Mouse (Mus musculus): ENCODE results near the gene Gzmg. TPM values are rescaled to one million over a fixed set of nuclear protein-coding genes. Genes with fewer than 3 reads are reported as not detected.
"Not testable (repeated sequence)": the region's sequence is repeated elsewhere in the genome, so short reads cannot be mapped to it uniquely, and the experiment has no call there.

Gzmg gene
- polyA plus RNA-seq, 1 experiment from 2014 or later, result not detected

DNA sequence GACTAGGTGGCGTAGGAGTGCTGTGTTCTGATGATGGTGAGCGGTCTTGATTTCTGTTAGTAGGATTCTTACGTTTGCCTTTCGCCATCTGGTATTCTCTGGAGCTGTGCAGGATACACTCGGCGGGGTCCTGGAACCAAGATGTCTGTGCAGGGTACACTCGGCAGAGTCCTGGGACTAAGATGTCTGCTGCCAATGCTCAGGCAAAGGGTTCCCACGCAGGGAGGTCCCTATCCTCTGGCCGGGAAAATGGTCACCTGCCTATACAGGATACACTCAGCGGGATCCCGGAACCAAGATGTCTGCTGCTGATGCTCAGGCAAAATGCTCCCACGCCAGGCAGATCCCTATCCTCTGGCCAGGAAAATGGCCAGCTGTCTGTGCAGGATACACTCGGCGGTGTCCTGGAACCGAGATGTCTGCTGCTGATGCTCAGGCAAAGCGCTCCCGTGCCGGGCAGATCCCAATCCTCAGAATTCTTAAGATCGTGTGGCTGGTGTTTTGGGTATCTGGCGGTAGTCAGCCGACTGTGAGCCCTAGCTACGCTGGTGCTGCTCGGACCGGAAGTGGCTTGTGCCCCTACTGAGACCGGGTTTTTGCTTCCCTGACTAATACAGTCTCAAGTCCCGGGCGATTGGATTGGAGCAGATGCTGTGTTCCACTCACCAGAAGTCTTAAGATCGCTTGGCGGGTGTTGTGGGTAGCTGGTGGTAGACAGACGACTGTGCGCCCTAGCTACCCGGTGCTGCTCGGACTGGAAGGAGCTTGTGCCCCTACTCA lies 43.7 kb downstream of the Gzmg start:
- ATAC-seq (ENCODE audit: low read depth); H3K4me2 ChIP-seq (ENCODE audit: low read depth, low read length); H3K27me3 ChIP-seq (replicated peaks; ENCODE audit: control insufficient read depth, insufficient read depth, low read length); H3K4me1 ChIP-seq (ENCODE audit: control insufficient read depth, insufficient read depth, low read length); H3K9ac ChIP-seq (ENCODE audit: low read depth, low read length); DNase-seq (ENCODE audit: low spot score); H3K27ac ChIP-seq (replicated peaks; ENCODE audit: low read depth, low read length); H3K9me3 ChIP-seq (ENCODE audit: control insufficient read depth, low read length); H3K4me3 ChIP-seq (ENCODE audit: low read depth, low read length); H3K36me3 ChIP-seq (ENCODE audit: control insufficient read depth, insufficient read depth, low read length): not testable (repeated sequence)
- 90% methylated on average over 33 of the region's 33 CpGs for WGBS

Other genes starting within 250 kb of the Gzmg start
- 129 and 233 TPM in 2 replicates for gene Cma1, start 214.9 kb downstream of the Gzmg start, polyA plus RNA-seq (2014; fragmentation: Nextera tagmentation; extraction: Ambion mirVana)
- gene Cma2, start 208.6 kb downstream of the Gzmg start, polyA plus RNA-seq (2014; fragmentation: Nextera tagmentation; extraction: Ambion mirVana), result 0.21 TPM in 1 of 2 replicates, not detected in the other
- gene Mcpt1, start 141.6 kb downstream of the Gzmg start, polyA plus RNA-seq (2014; fragmentation: Nextera tagmentation; extraction: Ambion mirVana), result 0.34 and 0.39 TPM in 2 replicates
- not detected in 2 replicates for gene Mcpt9, start 129.1 kb downstream of the Gzmg start, polyA plus RNA-seq (2014; fragmentation: Nextera tagmentation; extraction: Ambion mirVana)
- 0.92 and 1.1 TPM in 2 replicates for gene Mcpt2, start 117.5 kb downstream of the Gzmg start, polyA plus RNA-seq (2014; fragmentation: Nextera tagmentation; extraction: Ambion mirVana)
- gene Mcpt4, start 97.3 kb downstream of the Gzmg start, polyA plus RNA-seq (2014; fragmentation: Nextera tagmentation; extraction: Ambion mirVana), result 2.8 and 6.5 TPM in 2 replicates
- gene Mcpt8, start 74.3 kb downstream of the Gzmg start, polyA plus RNA-seq (2014; fragmentation: Nextera tagmentation; extraction: Ambion mirVana), result 1.6 and 1.8 TPM in 2 replicates
- 0.29 and 0.57 TPM in 2 replicates for gene Ctsg, start 57.0 kb downstream of the Gzmg start, polyA plus RNA-seq (2014; fragmentation: Nextera tagmentation; extraction: Ambion mirVana)
- 0.24 and 0.45 TPM in 2 replicates for gene Gzme, start 39.0 kb downstream of the Gzmg start, polyA plus RNA-seq (2014; fragmentation: Nextera tagmentation; extraction: Ambion mirVana)
- gene Gzmd, start 27.0 kb downstream of the Gzmg start, polyA plus RNA-seq (2014; fragmentation: Nextera tagmentation; extraction: Ambion mirVana), result not detected in 2 replicates
- gene Gzmn, start 15.0 kb upstream of the Gzmg start, polyA plus RNA-seq (2014; fragmentation: Nextera tagmentation; extraction: Ambion mirVana), result not detected in 2 replicates
- not detected in 2 replicates for gene Gzmf, start 51.8 kb upstream of the Gzmg start, polyA plus RNA-seq (2014; fragmentation: Nextera tagmentation; extraction: Ambion mirVana)
- 0.46 and 0.55 TPM in 2 replicates for gene Gzmc, start 75.1 kb upstream of the Gzmg start, polyA plus RNA-seq (2014; fragmentation: Nextera tagmentation; extraction: Ambion mirVana)
- gene Gzmb, start 102.7 kb upstream of the Gzmg start, polyA plus RNA-seq (2014; fragmentation: Nextera tagmentation; extraction: Ambion mirVana), result 0.39 and 0.47 TPM in 2 replicates
- 0.26 and 0.28 TPM in 2 replicates for gene Atp12a, start 205.5 kb upstream of the Gzmg start, polyA plus RNA-seq (2014; fragmentation: Nextera tagmentation; extraction: Ambion mirVana)
- gene Rnf17, start 243.0 kb upstream of the Gzmg start, polyA plus RNA-seq (2014; fragmentation: Nextera tagmentation; extraction: Ambion mirVana), result 1.5 and 3.1 TPM in 2 replicates